Mouse (Mus musculus) ES-E14 (cell line): ENCODE measurements at regions not wholly inside any gene's neighbourhood (a gene's known extent, or its start where the extent isn't known, plus 50 kb on each side); places are given as distances from the start of the nearest gene placed in this dataset.

Source experiments
- DNase-seq: peaks from one replicate; pipeline ENCODE4 v3.0.0-alpha.2; 2013; ENCODE audit warnings: low read depth, low spot score
- H3K27ac ChIP-seq: 2 replicates; pipeline ENCODE4 v1.5.1; 2012; ENCODE audit warnings: low read depth, mild to moderate bottlenecking, low read length, moderate library complexity, mixed read lengths; ENCODE audit not compliant: poor library complexity, insufficient read depth, severe bottlenecking
- H3K36me3 ChIP-seq: 2 replicates; pipeline ENCODE4 v1.6.1; 2012; ENCODE audit warnings: mild to moderate bottlenecking, low read length, moderate library complexity, mixed read lengths; ENCODE audit not compliant: control insufficient read depth, poor library complexity, insufficient read depth, severe bottlenecking
- H3K4me1 ChIP-seq, 2 experiments: fragments of 150-350 bp in 1 of 2; sonication (generic) in 1 of 2; 2 replicates each; pipeline ENCODE4 v1.6.1; 2012; ENCODE audit warnings: low read length in 2 of 2, mild to moderate bottlenecking in 1 of 2, mixed read lengths in 1 of 2; ENCODE audit not compliant: control insufficient read depth in 2 of 2, insufficient read depth in 2 of 2, poor library complexity in 1 of 2
- H3K4me3 ChIP-seq, 2 experiments: fragments of 150-350 bp in 1 of 2; sonication (generic) in 1 of 2; 2 replicates each; pipeline ENCODE4 v1.5.1; 2012; ENCODE audit warnings: low read length in 2 of 2, low read depth in 1 of 2, mild to moderate bottlenecking in 1 of 2, mixed read lengths in 1 of 2; ENCODE audit not compliant: insufficient read depth in 1 of 2, poor library complexity in 1 of 2, severe bottlenecking in 1 of 2
- H3K9ac ChIP-seq: 2 replicates; pipeline ENCODE4 v1.6.1; 2012; ENCODE audit warnings: low read depth, mild to moderate bottlenecking, low read length, mixed read lengths; ENCODE audit not compliant: poor library complexity, insufficient read depth, severe bottlenecking
- H3K9me3 ChIP-seq: fragments of 150-350 bp; sonication (generic); 2 replicates; pipeline ENCODE4 v1.6.1; 2012; ENCODE audit warnings: low read depth, mild to moderate bottlenecking, low read length; ENCODE audit not compliant: control insufficient read depth, insufficient read depth
- CHD2 ChIP-seq: IDR thresholded peaks from 2 replicates; pipeline ENCODE4 v1.6.1; 2014; ENCODE audit warnings: mild to moderate bottlenecking, low read depth, low read length, inconsistent platforms
- HCFC1 ChIP-seq: IDR thresholded peaks from 2 replicates; pipeline ENCODE4 v1.6.1; 2012; ENCODE audit warnings: low read length, inconsistent platforms, borderline replicate concordance; ENCODE audit not compliant: insufficient read depth
- MAFK ChIP-seq: IDR thresholded peaks from 2 replicates; pipeline ENCODE4 v1.6.1; 2014; ENCODE audit warnings: mild to moderate bottlenecking, low read depth, low read length, inconsistent platforms; ENCODE audit not compliant: insufficient read depth
- ZC3H11A ChIP-seq: IDR thresholded peaks from 2 replicates; pipeline ENCODE4 v1.6.1; 2012; ENCODE audit warnings: low read depth, mild to moderate bottlenecking, inconsistent platforms, low read length, borderline replicate concordance
- ZNF384 ChIP-seq: IDR thresholded peaks from 2 replicates; pipeline ENCODE4 v1.6.1; 2012; ENCODE audit warnings: low read depth, low read length, inconsistent platforms
- in situ Hi-C, 2 experiments: fragments of 600-800 bp; cut with MboI; formaldehyde crosslinking; loops; one replicate each; pipeline ENCODE4 v1.15.1; 2025; ENCODE audit warnings: low sequenced_read_pairs in 2 of 2, inconsistent platforms in 1 of 2; ENCODE audit not compliant: unreplicated experiment in 2 of 2

DNA sequence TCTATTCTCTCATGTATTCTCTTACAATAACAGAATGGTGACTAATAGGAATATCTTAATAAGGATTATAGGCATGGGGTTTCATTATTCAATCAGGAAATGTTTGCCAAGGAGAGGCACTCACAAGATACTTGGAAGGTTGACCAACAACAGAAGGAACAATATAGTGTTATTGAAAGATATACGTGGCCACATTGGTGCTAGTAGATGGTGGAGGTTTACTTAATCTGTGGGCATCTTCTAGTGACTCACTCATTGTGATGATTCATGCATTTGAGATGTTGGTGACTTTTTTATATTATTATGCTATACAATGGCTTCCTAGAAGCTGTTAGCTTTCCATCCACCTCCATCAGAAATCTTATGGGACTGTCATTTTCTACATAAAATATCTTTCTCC lies 246.1 kb downstream of the 4930474N05Rik start:
- no peaks in the 10 kb centered on the region for H3K36me3 ChIP-seq
- no peak overlapping the region for H3K4me3 ChIP-seq
- H3K9me3 ChIP-seq = no peaks in the 10 kb centered on the region
- no peaks in the 10 kb centered on the region for H3K4me1 ChIP-seq
- no peak for TF ChIP-seq ZNF384
- TF ChIP-seq HCFC1 = no peak
- TF ChIP-seq CHD2 = no peak
- TF ChIP-seq MAFK = no peak
- no peak for TF ChIP-seq ZC3H11A
- in situ Hi-C loops = no loop called here
- H3K27ac ChIP-seq = no peak overlapping the region
- H3K9ac ChIP-seq = no peak overlapping the region
- no peak for DNase-seq
